Mouse (Mus musculus) embryonic facial prominence, embryonic 15.5 days (tissue): Measurements from ENCODE around the gene Clip2. TPM values are rescaled to one million over a fixed set of nuclear protein-coding genes. Genes with fewer than 3 reads are reported as not detected.

Experiments
- ATAC-seq: fragments of 200-750 bp; cut with Nextera tagmentation; 2 replicates; pipeline ENCODE4 v1.8.0; 2017; ENCODE audit warnings: low read depth, moderate TSS enrichment; ENCODE audit not compliant: insufficient number of reproducible peaks, low FRiP score, low TSS enrichment
- H3K27ac ChIP-seq: fragments of 300-500 bp; sonication (generic); replicated peaks from 2 replicates; pipeline ENCODE4 v1.5.1; 2015; ENCODE audit warnings: mild to moderate bottlenecking, inconsistent platforms
- H3K27me3 ChIP-seq: fragments of 300-500 bp; sonication (generic); 2 replicates; pipeline ENCODE4 v1.6.1; 2015; ENCODE audit warnings: inconsistent platforms
- H3K36me3 ChIP-seq: fragments of 300-500 bp; sonication (generic); 2 replicates; pipeline ENCODE4 v1.6.1; 2015; ENCODE audit warnings: mild to moderate bottlenecking, inconsistent platforms
- H3K4me1 ChIP-seq: fragments of 300-500 bp; sonication (generic); 2 replicates; pipeline ENCODE4 v1.6.1; 2015; ENCODE audit warnings: inconsistent platforms
- H3K4me2 ChIP-seq: fragments of 300-500 bp; sonication (generic); replicated peaks from 2 replicates; pipeline ENCODE4 v1.6.1; 2015; ENCODE audit warnings: mild to moderate bottlenecking, inconsistent platforms
- H3K4me3 ChIP-seq: fragments of 300-500 bp; sonication (generic); replicated peaks from 2 replicates; pipeline ENCODE4 v1.5.1; 2015; ENCODE audit warnings: mild to moderate bottlenecking, inconsistent platforms
- H3K9ac ChIP-seq: fragments of 300-500 bp; sonication (generic); 2 replicates; pipeline ENCODE4 v1.6.1; 2015; ENCODE audit warnings: inconsistent platforms
- H3K9me3 ChIP-seq: fragments of 300-500 bp; sonication (generic); replicated peaks from 2 replicates; pipeline ENCODE4 v1.6.1; 2016; ENCODE audit warnings: inconsistent platforms
- WGBS: fragments of 180-500 bp; shearing (Covaris S2); methylation state at CpG from one replicate; pipeline ENCODE4 v1.1.7; 2015; 5-methylcytosine and 5-hydroxymethylcytosine counted together
- polyA plus RNA-seq: library from polyadenylated mRNA; unstranded; fragments of >200 nt; fragmentation: Nextera tagmentation; extraction: Ambion mirVana; gene quantifications from 2 replicates; pipeline ENCODE4 v1.2.1, GENCODE M21; 2015

The Clip2 gene
- polyA plus RNA-seq, 1 experiment from 2014 or later: 4.3 TPM

DNA sequence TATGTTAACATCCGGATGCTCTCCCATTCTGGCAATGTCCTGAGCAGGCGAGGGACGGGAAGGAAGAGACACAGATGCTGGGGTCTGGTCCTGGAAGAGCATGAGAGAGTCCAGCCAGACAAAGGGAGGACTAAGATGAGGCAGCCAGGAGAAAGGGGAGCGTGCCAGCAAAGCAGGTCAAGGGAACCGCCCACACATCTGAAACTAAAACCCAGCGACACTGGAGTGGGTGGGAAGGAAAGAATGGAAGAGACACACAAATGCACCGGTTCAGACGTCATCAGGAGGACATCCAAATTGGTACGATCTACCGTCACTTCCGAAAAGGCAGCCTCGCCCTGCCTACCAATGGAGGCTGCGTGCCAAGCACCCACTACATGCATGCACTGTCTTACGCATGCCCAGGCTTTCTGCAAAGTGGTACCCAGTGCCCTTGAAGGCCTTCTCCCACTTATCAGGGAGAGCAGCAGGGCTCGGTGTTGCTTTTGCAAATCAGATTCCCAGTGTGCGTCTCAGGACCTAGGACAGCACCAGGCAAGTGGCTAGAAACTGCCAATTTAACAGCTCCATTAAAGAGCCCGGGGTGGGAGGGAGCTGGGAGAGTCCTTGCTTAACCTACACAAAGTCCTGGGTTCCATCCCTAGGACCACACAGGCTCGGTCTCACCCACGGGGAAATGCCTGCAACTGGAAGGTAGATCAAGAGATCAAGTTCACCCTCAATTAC is 7.6 kb downstream of the Clip2 start:
- Histone ChIP-seq H3K4me2 (no peak overlapping the region), H3K27ac (no peak overlapping the region), H3K9ac (no peak overlapping the region), H3K4me3 (no peak overlapping the region), H3K27me3 (no peaks in the 10 kb centered on the region), H3K4me1 (peaks cover 30% of the 10 kb centered on the region), H3K9me3 (no peaks in the 10 kb centered on the region), H3K36me3 (no peaks in the 10 kb centered on the region)
- 65% methylated on average over 19 of the region's 19 CpGs for WGBS
- no peak for ATAC-seq

DNA sequence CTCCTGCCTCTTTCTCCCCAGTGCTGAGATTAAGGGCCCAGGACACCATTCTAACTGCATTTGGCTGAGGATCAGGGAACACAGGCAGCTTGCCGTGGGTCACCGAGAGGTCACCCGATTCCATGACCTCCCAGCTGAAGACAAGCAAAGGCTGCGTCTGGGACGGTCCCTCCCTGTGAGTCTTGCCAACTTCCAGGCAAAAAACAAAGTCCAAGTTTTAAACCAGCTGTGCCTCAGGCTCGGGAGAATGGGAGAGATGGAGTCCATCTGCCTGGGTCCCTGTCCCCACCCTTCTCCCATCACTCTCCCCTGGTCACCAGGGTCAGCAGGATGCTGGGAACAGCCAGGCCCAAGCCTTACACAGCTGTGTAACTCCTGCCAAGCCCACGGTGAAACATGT is 10.6 kb downstream of the Clip2 start:
- Histone ChIP-seq H3K27ac (no peak overlapping the region), H3K36me3 (peaks cover 13% of the 10 kb centered on the region; the same call in 1 of the 2 replicates), H3K4me1 (peaks cover 21% of the 10 kb centered on the region), H3K27me3 (no peaks in the 10 kb centered on the region), H3K4me2 (no peak overlapping the region), H3K9ac (no peak overlapping the region), H3K4me3 (no peak overlapping the region), H3K9me3 (no peaks in the 10 kb centered on the region)
- ATAC-seq: no peak
- WGBS: 37% methylated on average over 7 of the region's 7 CpGs

DNA sequence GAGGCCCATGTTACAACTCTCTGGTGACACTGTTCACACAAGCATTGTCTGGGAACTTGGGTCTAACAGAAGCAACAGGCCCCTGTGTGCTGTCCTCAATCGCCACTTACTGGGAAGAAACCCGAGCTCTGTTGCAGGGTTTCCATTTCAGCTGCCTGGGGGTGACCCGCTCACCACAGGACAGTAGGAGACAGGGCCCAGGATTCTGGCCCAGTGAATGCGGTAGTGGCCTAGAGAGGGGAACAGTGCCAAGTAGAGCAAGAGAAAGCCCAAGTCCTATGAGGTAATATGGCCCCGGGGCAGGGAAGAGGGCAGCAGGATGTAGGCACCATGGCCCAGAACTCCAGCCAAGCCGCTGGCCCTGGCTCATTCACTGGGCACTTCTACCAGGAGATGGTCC is 11.4 kb downstream of the Clip2 start:
- H3K27me3 ChIP-seq: no peaks in the 10 kb centered on the region
- H3K9me3 ChIP-seq: no peaks in the 10 kb centered on the region
- H3K4me3 ChIP-seq: no peak overlapping the region
- H3K4me1 ChIP-seq: peaks cover 21% of the 10 kb centered on the region
- H3K27ac ChIP-seq: no peak overlapping the region
- peaks cover 13% of the 10 kb centered on the region; the same call in 1 of the 2 replicates for H3K36me3 ChIP-seq
- H3K9ac ChIP-seq: no peak overlapping the region
- H3K4me2 ChIP-seq: no peak overlapping the region
- 51% methylated on average over 6 of the region's 6 CpGs for WGBS
- no peak for ATAC-seq

DNA sequence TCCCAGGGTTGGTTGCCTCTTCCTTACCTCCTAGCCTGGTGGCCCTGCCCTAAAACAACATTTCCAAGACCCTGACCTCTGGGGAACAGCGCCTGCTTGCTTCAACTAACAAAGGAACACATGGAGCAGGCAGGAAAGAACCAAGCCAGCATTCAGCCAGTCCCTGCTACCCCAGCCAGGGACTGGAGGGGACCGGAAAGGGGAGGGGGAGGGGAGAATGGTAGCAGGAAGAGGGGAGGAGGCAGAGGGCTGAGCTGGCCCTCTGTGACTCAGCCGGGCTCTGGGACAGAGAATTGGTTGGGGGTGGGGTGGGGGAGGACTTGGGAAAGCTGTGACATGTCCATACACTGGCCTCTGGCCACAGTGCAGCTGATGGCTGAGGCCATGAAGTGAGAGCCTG is 12.3 kb downstream of the Clip2 start:
- H3K4me1 ChIP-seq: peaks cover 21% of the 10 kb centered on the region
- peaks cover 21% of the 10 kb centered on the region; the same call in 1 of the 2 replicates for H3K36me3 ChIP-seq
- peak; percentile 41 for ATAC-seq
- 10% methylated on average over 3 of the region's 3 CpGs for WGBS
- H3K4me2 ChIP-seq: no peak overlapping the region
- H3K27ac ChIP-seq: peak overlapping the region; percentile 29; the same call in 1 of the 2 replicates
- no peak overlapping the region for H3K9ac ChIP-seq
- H3K9me3 ChIP-seq: no peaks in the 10 kb centered on the region
- no peak overlapping the region for H3K4me3 ChIP-seq
- H3K27me3 ChIP-seq: no peaks in the 10 kb centered on the region

DNA sequence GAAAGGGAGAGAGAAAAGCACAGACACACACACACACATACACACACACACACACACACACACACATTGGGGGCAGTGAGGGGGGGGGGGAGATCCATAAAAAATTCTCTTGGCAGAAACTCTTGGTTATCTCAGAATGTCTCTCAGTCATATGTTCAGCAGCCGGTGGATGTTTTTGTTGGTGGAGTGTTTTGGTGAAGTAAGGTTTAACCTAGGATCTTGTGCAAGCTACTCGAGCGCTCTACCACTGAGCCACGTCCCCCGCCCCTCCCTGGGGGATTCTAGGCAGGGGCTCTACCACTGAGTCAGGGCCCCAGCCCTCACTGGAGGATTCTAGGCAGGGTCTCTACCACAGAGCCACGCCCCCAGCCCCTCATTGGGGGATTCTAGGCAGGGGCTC is 16.2 kb downstream of the Clip2 start:
- no peaks in the 10 kb centered on the region for H3K9me3 ChIP-seq
- no peak overlapping the region for H3K4me2 ChIP-seq
- H3K36me3 ChIP-seq: peaks cover 49% of the 10 kb centered on the region
- 83% methylated on average over 6 of the region's 6 CpGs for WGBS
- H3K27me3 ChIP-seq: no peaks in the 10 kb centered on the region
- no peak overlapping the region for H3K4me3 ChIP-seq
- no peak for ATAC-seq
- no peak overlapping the region for H3K9ac ChIP-seq
- H3K4me1 ChIP-seq: peaks cover 11% of the 10 kb centered on the region
- no peak overlapping the region for H3K27ac ChIP-seq

DNA sequence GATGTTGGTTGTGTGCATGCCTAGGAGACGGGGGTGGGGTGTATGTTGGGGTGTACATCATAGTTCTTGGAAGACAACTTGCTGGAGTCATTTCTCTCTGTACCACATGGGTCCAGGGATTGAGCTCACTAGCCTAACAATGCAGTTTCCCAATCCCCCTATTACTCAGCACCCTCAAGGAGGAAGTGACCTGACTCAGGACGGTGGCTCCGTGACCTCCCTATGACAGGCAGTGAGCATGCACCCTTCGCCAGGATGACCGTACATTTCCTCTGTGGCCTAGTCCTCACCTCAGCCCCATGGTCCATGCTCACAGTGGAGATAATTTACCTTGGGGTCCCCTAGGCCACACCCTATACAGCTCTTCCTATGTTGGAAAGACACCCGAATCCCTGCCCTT is 19.8 kb downstream of the Clip2 start:
- no peak for ATAC-seq
- H3K36me3 ChIP-seq: peaks cover 39% of the 10 kb centered on the region

DNA sequence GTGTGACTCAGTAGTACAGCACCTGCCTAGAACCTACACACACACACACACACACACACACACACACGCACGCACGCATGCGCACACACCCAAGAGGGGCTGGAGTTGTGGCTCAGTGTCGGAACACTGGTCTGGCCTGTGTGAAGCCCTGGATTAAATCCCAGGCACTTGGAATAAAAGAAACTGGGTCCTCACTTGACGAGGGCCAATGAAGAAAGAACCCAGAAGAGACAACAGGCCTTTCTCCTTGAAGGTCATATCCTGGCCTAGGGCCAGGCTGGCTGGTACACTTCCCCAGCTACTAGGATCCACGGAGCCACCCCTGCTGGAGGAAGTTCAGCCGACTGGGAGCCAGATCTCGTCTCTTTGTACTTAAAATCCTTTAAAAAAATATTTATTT is 20.6 kb downstream of the Clip2 start:
- no peak overlapping the region for H3K4me2 ChIP-seq

More for the DNA sequence above, 19.8 kb downstream of the Clip2 start:
- no peaks in the 10 kb centered on the region for H3K27me3 ChIP-seq
- no peaks in the 10 kb centered on the region for H3K4me1 ChIP-seq
- no peaks in the 10 kb centered on the region for H3K9me3 ChIP-seq
- H3K27ac ChIP-seq: no peak overlapping the region
- H3K9ac ChIP-seq: no peak overlapping the region
- no peak overlapping the region for H3K4me3 ChIP-seq
- 97% methylated on average over 6 of the region's 6 CpGs for WGBS
- H3K4me2 ChIP-seq: no peak overlapping the region

DNA sequence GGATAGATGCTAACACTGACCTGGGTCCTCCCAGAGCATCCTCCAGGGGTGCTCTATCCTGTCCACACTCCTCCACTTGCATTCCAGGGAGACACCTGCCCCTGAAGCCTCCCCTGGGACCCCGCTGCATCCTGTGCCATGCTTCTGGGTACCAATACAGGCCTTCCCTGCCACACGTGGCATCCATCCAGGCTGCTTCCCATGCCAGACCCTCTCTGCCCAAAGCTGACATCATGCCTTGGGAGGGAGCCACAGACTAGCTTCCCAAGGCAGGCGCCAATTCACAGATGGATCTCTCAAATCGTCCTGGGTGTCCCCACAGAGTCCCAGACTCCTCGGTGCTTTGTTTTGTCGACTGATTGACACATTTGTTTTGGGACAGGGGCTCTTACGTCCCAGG is 21.4 kb downstream of the Clip2 start:
- ATAC-seq: no peak

More for the DNA sequence above, 20.6 kb downstream of the Clip2 start:
- WGBS: 77% methylated on average over 9 of the region's 9 CpGs
- no peaks in the 10 kb centered on the region for H3K9me3 ChIP-seq
- H3K27me3 ChIP-seq: no peaks in the 10 kb centered on the region
- H3K36me3 ChIP-seq: peaks cover 41% of the 10 kb centered on the region
- no peak overlapping the region for H3K4me3 ChIP-seq
- no peaks in the 10 kb centered on the region for H3K4me1 ChIP-seq
- H3K27ac ChIP-seq: no peak overlapping the region
- ATAC-seq: no peak
- no peak overlapping the region for H3K9ac ChIP-seq

DNA sequence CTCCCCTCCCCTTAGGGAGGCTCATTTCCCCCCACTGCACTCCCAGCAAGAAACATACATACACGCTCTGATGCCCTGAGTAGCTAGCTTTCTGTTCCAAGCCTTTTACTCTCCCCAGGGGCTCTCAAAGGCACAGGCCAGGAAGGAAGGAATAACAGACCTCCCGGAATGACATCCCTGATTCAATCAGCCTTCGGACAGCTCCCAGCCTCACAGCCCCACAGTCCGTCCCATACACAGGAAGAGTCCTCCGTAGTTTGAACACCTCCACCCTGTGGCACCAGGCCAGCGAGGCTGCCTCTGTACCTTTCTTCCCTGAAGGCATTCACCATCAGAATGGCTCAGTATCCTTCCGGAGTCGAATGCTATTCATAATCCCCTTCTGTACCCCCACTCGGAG is 23.7 kb downstream of the Clip2 start:
- no peak for ATAC-seq
- Histone ChIP-seq H3K27ac (no peak overlapping the region), H3K9me3 (no peaks in the 10 kb centered on the region), H3K4me1 (no peaks in the 10 kb centered on the region), H3K4me3 (no peak overlapping the region), H3K9ac (no peak overlapping the region), H3K36me3 (peaks cover 34% of the 10 kb centered on the region), H3K27me3 (no peaks in the 10 kb centered on the region), H3K4me2 (no peak overlapping the region)
- 26% methylated on average over 9 of the region's 9 CpGs for WGBS

More for the DNA sequence above, 21.4 kb downstream of the Clip2 start:
- H3K9me3 ChIP-seq: no peaks in the 10 kb centered on the region
- no peaks in the 10 kb centered on the region for H3K27me3 ChIP-seq
- 67% methylated on average over 7 of the region's 7 CpGs for WGBS
- no peak overlapping the region for H3K4me3 ChIP-seq
- H3K4me1 ChIP-seq: no peaks in the 10 kb centered on the region
- H3K36me3 ChIP-seq: peaks cover 48% of the 10 kb centered on the region
- H3K27ac ChIP-seq: no peak overlapping the region
- no peak overlapping the region for H3K4me2 ChIP-seq
- no peak overlapping the region for H3K9ac ChIP-seq

DNA sequence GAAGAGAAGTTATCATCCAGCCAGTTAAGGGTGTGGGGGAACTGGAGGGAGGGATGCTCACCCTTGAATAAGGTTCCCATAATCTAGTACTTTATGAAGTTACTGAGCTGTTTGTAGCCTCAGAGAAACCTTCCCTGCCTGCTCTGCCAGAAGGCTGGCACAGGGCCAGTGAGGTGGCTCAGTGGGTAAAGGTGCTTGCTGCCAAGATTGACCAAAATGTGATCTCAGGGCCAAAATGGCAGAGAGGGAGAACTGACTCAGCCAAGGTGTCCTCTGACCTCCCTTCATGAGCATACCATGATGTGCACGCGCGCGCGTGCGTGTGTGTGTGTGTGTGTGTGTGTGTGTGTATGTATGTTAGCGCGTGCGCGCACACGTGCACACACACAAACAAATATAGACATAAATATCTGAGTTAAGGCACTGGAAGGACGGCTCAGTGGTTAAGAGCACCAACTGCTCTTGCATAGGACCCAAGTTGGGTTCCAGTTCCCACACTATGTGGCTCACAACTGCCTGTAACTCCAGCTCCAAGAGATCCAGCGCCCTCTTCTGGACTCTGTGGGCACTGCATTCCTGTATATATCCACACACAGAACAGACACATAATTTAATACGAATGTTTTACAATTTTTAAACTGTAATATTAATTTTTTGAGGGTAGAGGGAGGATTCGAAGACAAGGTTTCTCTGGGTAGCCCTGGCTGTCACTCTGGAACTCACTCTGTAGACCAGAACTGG is 26.1 kb downstream of the Clip2 start:
- Histone ChIP-seq H3K27ac (no peak overlapping the region), H3K9ac (no peak overlapping the region), H3K4me2 (no peak overlapping the region), H3K4me3 (no peak overlapping the region), H3K4me1 (no peaks in the 10 kb centered on the region), H3K27me3 (no peaks in the 10 kb centered on the region), H3K9me3 (no peaks in the 10 kb centered on the region), H3K36me3 (peaks cover 41% of the 10 kb centered on the region)
- WGBS: 92% methylated on average over 15 of the region's 15 CpGs
- no peak for ATAC-seq

DNA sequence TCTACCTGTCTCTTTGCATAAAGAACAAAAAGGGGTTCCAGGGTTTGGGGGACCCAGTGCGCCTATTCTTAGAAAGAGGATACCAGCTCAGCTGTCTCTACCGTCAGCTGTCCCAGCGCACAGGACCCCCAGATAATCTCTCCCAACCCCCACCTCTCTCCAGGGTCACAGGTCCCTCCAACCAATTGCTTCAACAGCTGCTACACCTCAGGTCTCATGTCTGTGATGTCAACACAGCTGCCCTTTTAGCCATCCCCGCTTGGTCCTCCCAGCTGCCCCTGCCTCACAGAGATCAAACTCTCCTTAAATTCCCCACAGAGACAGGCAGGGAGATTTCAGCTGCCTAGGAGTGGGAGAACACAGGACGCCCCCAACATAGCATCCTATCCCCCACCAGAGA is 28.5 kb downstream of the Clip2 start:
- H3K4me1 ChIP-seq: no peaks in the 10 kb centered on the region
- H3K4me2 ChIP-seq: no peak overlapping the region
- no peaks in the 10 kb centered on the region for H3K27me3 ChIP-seq
- no peak overlapping the region for H3K27ac ChIP-seq
- peaks cover 57% of the 10 kb centered on the region for H3K36me3 ChIP-seq
- H3K4me3 ChIP-seq: no peak overlapping the region
- no peaks in the 10 kb centered on the region for H3K9me3 ChIP-seq
- WGBS: 80% methylated on average over 5 of the region's 5 CpGs
- no peak overlapping the region for H3K9ac ChIP-seq
- ATAC-seq: no peak
